ENCODE assay signal across 8 mouse cellular contexts in the genomic region with DNA sequence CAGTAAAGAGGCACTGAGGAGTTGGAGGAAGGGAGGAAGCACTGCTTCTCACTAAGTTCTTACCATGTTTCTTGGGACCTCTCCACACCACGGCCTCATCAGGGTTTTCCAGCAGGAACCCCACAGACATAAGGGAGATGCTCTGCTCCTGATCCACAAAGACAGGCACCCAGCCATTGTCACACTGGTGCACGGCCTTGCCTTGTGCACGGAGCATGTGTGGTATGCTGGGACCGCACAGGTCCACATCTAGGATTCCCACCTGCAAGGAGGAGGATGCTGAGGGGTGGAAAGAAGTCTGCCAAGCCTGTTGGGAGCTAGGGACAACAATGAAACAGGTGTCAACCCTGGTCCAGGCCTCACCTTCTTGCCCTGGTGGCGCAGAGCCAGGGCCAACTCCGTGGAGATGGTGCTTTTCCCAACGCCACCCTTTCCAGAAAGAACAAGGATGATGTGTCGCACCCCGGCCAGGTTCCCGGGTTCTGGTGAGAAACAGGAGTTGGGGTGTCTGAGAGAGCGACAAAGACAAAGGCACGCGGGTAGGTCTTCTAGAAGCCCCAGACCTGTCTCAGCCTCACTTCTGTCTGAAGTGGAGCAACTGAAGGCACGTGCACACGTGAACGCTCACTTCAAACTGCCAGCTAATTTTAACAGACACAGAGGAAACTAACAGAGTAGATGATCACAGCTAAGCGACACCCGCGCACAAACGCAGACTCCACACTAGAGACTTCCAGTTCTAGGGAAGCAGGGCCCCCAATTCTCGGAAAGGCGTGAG. TPM values are rescaled to one million over a fixed set of nuclear protein-coding genes. Genes with fewer than 3 reads are reported as not detected.
DNase-seq lines count a peak whose midpoint lies in the region; ATAC-seq and TF ChIP-seq lines count a peak whose summit lies in the region.

No protein-coding gene starts in this region.

- H3K4me1 ChIP-seq in heart, embryonic 15.5 days (replicated peaks): peaks cover 23% of the 10 kb centered on the region
- peaks cover 9% of the 10 kb centered on the region for H3K4me1 ChIP-seq in bone marrow macrophage, adult 2 months (ENCODE audit: control insufficient read depth, insufficient read depth, low read length)
- peaks cover 8% of the 10 kb centered on the region; the same call in 1 of the 2 replicates for H3K4me1 ChIP-seq in hindbrain, embryonic 11.5 days (replicated peaks; ENCODE audit: control insufficient read depth, insufficient read depth, low read length)
- peaks cover 29% of the 10 kb centered on the region for H3K4me1 ChIP-seq in midbrain, embryonic 12.5 days

- no peaks in the 10 kb centered on the region for H3K9me3 ChIP-seq in heart, embryonic 15.5 days (replicated peaks)
- H3K9me3 ChIP-seq in hindbrain, embryonic 11.5 days (ENCODE audit: control insufficient read depth, low read length): no peaks in the 10 kb centered on the region
- H3K9me3 ChIP-seq in midbrain, embryonic 12.5 days: no peaks in the 10 kb centered on the region

- TF ChIP-seq CTCF in bone marrow macrophage, adult 2 months (IDR thresholded peaks at IDR 0.05; ENCODE audit: low read depth, low read length): no peak

- no peak for ATAC-seq in heart, embryonic 15.5 days (replicated peaks; ENCODE audit: insufficient number of reproducible peaks, insufficient read depth, low FRiP score, low read depth)
- 0 out of 2 replicates have a peak, but pooled peaks have one; percentile 1 for ATAC-seq in hindbrain, embryonic 11.5 days (ENCODE audit: low FRiP score)
- ATAC-seq in midbrain, embryonic 12.5 days (ENCODE audit: low FRiP score, low read depth): no peak; the same call in none of the 2 replicates

- peak overlapping the region; percentile 94 for H3K4me2 ChIP-seq in heart, embryonic 15.5 days
- peak overlapping the region; percentile 82 for H3K4me2 ChIP-seq in hindbrain, embryonic 11.5 days (replicated peaks; ENCODE audit: low read depth, low read length)
- H3K4me2 ChIP-seq in midbrain, embryonic 12.5 days (replicated peaks): peak overlapping the region; percentile 90

- peaks cover 17% of the 10 kb centered on the region for H3K36me3 ChIP-seq in heart, embryonic 15.5 days
- H3K36me3 ChIP-seq in hindbrain, embryonic 11.5 days (ENCODE audit: control insufficient read depth, insufficient read depth, low read length): no peaks in the 10 kb centered on the region; the same call in 1 of the 2 replicates
- peaks cover 32% of the 10 kb centered on the region for H3K36me3 ChIP-seq in midbrain, embryonic 12.5 days

- H3K9ac ChIP-seq in heart, embryonic 15.5 days: peak overlapping the region; percentile 73
- H3K9ac ChIP-seq in hindbrain, embryonic 11.5 days (ENCODE audit: low read depth, low read length): peak overlapping the region; percentile 59
- peak overlapping the region; percentile 59 for H3K9ac ChIP-seq in midbrain, embryonic 12.5 days (replicated peaks)

- no peak for DNase-seq in heart, postnatal 36 days
- DNase-seq in hindbrain, embryonic 11.5 days (ENCODE audit: low spot score): no peak
- no peak for DNase-seq in gastrocnemius, postnatal 10 days
- no peak for DNase-seq in urinary bladder, adult 18-20 months (ENCODE audit: low spot score in 2 of 2)
- no peak for DNase-seq in kidney, postnatal 4 days

- H3K4me3 ChIP-seq in heart, embryonic 15.5 days: peak overlapping the region; percentile 94
- peak overlapping the region; percentile 98 for H3K4me3 ChIP-seq in bone marrow macrophage, adult 2 months (ENCODE audit: insufficient read depth, low read length)
- H3K4me3 ChIP-seq in hindbrain, embryonic 11.5 days (ENCODE audit: low read depth, low read length): peak overlapping the region; percentile 82
- H3K4me3 ChIP-seq in midbrain, embryonic 12.5 days: peak overlapping the region; percentile 89

- TF ChIP-seq POLR2A in bone marrow macrophage, adult 2 months (IDR thresholded peaks at IDR 0.05; ENCODE audit: borderline replicate concordance, low read depth, low read length): no peak

- intact Hi-C loops in heart, postnatal 36 days (cut with DNase I): loop anchor here (2.0 kb wide), 1 partner anchor 35 kb away; a partner anchor contains a TSS

- WGBS in heart, embryonic 15.5 days: 22% methylated on average over 22 of the region's 22 CpGs
- 27% methylated on average over 22 of the region's 22 CpGs for WGBS in hindbrain, embryonic 11.5 days
- WGBS in midbrain, embryonic 12.5 days: 25% methylated on average over 22 of the region's 22 CpGs

- H3K27me3 ChIP-seq in heart, embryonic 15.5 days: no peaks in the 10 kb centered on the region
- no peaks in the 10 kb centered on the region for H3K27me3 ChIP-seq in hindbrain, embryonic 11.5 days (ENCODE audit: control insufficient read depth, insufficient read depth, low read length)
- H3K27me3 ChIP-seq in midbrain, embryonic 12.5 days: no peaks in the 10 kb centered on the region

- no peak overlapping the region for H3K27ac ChIP-seq in heart, embryonic 15.5 days
- no peak overlapping the region for H3K27ac ChIP-seq in bone marrow macrophage, adult 2 months (ENCODE audit: insufficient read depth, low read depth, low read length)
- no peak overlapping the region for H3K27ac ChIP-seq in hindbrain, embryonic 11.5 days (ENCODE audit: low read depth, low read length)
- H3K27ac ChIP-seq in midbrain, embryonic 12.5 days (replicated peaks): no peak overlapping the region

RNA-seq across cellular contexts. Expression of a gene that starts 0.6 kb away (rescaled TPM):
- 28.6 and 42.8 TPM in 2 replicates for polyA plus RNA-seq in heart, embryonic 15.5 days (2015; fragmentation: Nextera tagmentation; extraction: Ambion mirVana)
- 10 to 100 TPM; 20.0 to 22.4 TPM for total RNA-seq in heart, postnatal 36 days (2021)
- 39.0 and 40.3 TPM in 2 replicates for polyA plus RNA-seq in bone marrow macrophage, adult 2 months (2012; ENCODE audit: insufficient read depth, insufficient read length, missing spikeins)
- 77.6 and 84.2 TPM in 2 replicates for polyA plus RNA-seq in hindbrain, embryonic 11.5 days (2014; fragmentation: Nextera tagmentation; extraction: Ambion mirVana)
- 64.0 and 70.3 TPM in 2 replicates for polyA plus RNA-seq in midbrain, embryonic 12.5 days (2016; fragmentation: Nextera tagmentation; extraction: Ambion mirVana)
- 10 to 100 TPM; 15.0 to 18.5 TPM for total RNA-seq in gastrocnemius, postnatal 10 days (2021)

RNA-seq across cellular contexts. Expression of a gene that starts 0.9 kb away (rescaled TPM):
- 22.7 and 30.6 TPM in 2 replicates for polyA plus RNA-seq in heart, embryonic 15.5 days (2015; fragmentation: Nextera tagmentation; extraction: Ambion mirVana)
- total RNA-seq in heart, postnatal 36 days (2021): 10 to 100 TPM; 26.3 to 28.0 TPM
- 20.2 and 21.3 TPM in 2 replicates for polyA plus RNA-seq in bone marrow macrophage, adult 2 months (2012; ENCODE audit: insufficient read depth, insufficient read length, missing spikeins)
- 43.4 and 46.5 TPM in 2 replicates for polyA plus RNA-seq in hindbrain, embryonic 11.5 days (2014; fragmentation: Nextera tagmentation; extraction: Ambion mirVana)
- polyA plus RNA-seq in midbrain, embryonic 12.5 days (2016; fragmentation: Nextera tagmentation; extraction: Ambion mirVana): 52.8 and 52.9 TPM in 2 replicates
- 10 to 100 TPM; 28.2 to 30.4 TPM for total RNA-seq in gastrocnemius, postnatal 10 days (2021)

RNA-seq across cellular contexts. Expression of a gene that starts 9.3 kb away (rescaled TPM):
- 16.6 and 21.3 TPM in 2 replicates for polyA plus RNA-seq in heart, embryonic 15.5 days (2015; fragmentation: Nextera tagmentation; extraction: Ambion mirVana)
- 10 to 100 TPM; 18.8 to 19.0 TPM for total RNA-seq in heart, postnatal 36 days (2021)
- 5.9 and 7.1 TPM in 2 replicates for polyA plus RNA-seq in bone marrow macrophage, adult 2 months (2012; ENCODE audit: insufficient read depth, insufficient read length, missing spikeins)
- polyA plus RNA-seq in hindbrain, embryonic 11.5 days (2014; fragmentation: Nextera tagmentation; extraction: Ambion mirVana): 22.7 and 24.2 TPM in 2 replicates
- polyA plus RNA-seq in midbrain, embryonic 12.5 days (2016; fragmentation: Nextera tagmentation; extraction: Ambion mirVana): 42.6 and 43.6 TPM in 2 replicates
- total RNA-seq in gastrocnemius, postnatal 10 days (2021): 10 to 100 TPM; 12.0 to 20.8 TPM

RNA-seq across cellular contexts. Expression of a gene that starts 9.4 kb away (rescaled TPM):
- polyA plus RNA-seq in heart, embryonic 15.5 days (2015; fragmentation: Nextera tagmentation; extraction: Ambion mirVana): 74.7 and 78.0 TPM in 2 replicates
- total RNA-seq in heart, postnatal 36 days (2021): 100 to 1,000 TPM; 103 to 113 TPM
- 25.6 and 34.9 TPM in 2 replicates for polyA plus RNA-seq in bone marrow macrophage, adult 2 months (2012; ENCODE audit: insufficient read depth, insufficient read length, missing spikeins)
- polyA plus RNA-seq in hindbrain, embryonic 11.5 days (2014; fragmentation: Nextera tagmentation; extraction: Ambion mirVana): 70.5 and 73.3 TPM in 2 replicates
- polyA plus RNA-seq in midbrain, embryonic 12.5 days (2016; fragmentation: Nextera tagmentation; extraction: Ambion mirVana): 88.0 and 89.8 TPM in 2 replicates
- total RNA-seq in gastrocnemius, postnatal 10 days (2021): 100 to 1,000 TPM; 108 to 121 TPM

RNA-seq across cellular contexts. Expression of a gene that starts 10.8 kb away (rescaled TPM):
- 32.2 and 36.5 TPM in 2 replicates for polyA plus RNA-seq in heart, embryonic 15.5 days (2015; fragmentation: Nextera tagmentation; extraction: Ambion mirVana)
- 10 to 100 TPM; 30.2 to 32.4 TPM for total RNA-seq in heart, postnatal 36 days (2021)
- polyA plus RNA-seq in bone marrow macrophage, adult 2 months (2012; ENCODE audit: insufficient read depth, insufficient read length, missing spikeins): 37.2 and 38.5 TPM in 2 replicates
- polyA plus RNA-seq in hindbrain, embryonic 11.5 days (2014; fragmentation: Nextera tagmentation; extraction: Ambion mirVana): 45.9 and 49.7 TPM in 2 replicates
- 43.2 and 54.2 TPM in 2 replicates for polyA plus RNA-seq in midbrain, embryonic 12.5 days (2016; fragmentation: Nextera tagmentation; extraction: Ambion mirVana)
- total RNA-seq in gastrocnemius, postnatal 10 days (2021): 10 to 100 TPM; 13.5 to 14.7 TPM
